Comparison of ENCODE assay signal across 12 mouse cellular contexts in genomic region chr2:150012787-150013346, GRCm38 (mm10).
"Had no signal": no experiment of that assay in that cellular context is flagged by ENCODE, and none has a peak within 500 bp of the region (broad histone marks: within the 10 kb centered on the region; RNA-seq: fewer than 3 reads in every experiment).

No protein-coding gene starts in this region.

- H3K36me3 ChIP-seq: limb, embryonic 12.5 days; liver, embryonic 13.5 days; midbrain, embryonic 15.5 days; neural tube, embryonic 12.5 days had no signal

- ATAC-seq: liver, postnatal 0 days had no signal

- H3K27me3 ChIP-seq: limb, embryonic 12.5 days; liver, embryonic 13.5 days; midbrain, embryonic 15.5 days; neural tube, embryonic 12.5 days had no signal

- H3K4me1 ChIP-seq: limb, embryonic 12.5 days; liver, embryonic 13.5 days; neural tube, embryonic 12.5 days had no signal

- DNase-seq: kidney, adult 18-20 months; kidney, postnatal 10 days; kidney, postnatal 4 days; liver; liver, embryonic 13.5 days; liver, postnatal 0 days; thymus, adult 2 months; thymus, postnatal 25 days had no signal

- H3K4me2 ChIP-seq: limb, embryonic 12.5 days; liver, embryonic 13.5 days; midbrain, embryonic 15.5 days; neural tube, embryonic 12.5 days had no signal

- H3K4me3 ChIP-seq: layer of hippocampus, adult 2 months; limb, embryonic 12.5 days; liver, embryonic 13.5 days; midbrain, embryonic 15.5 days; neural tube, embryonic 12.5 days had no signal

- H3K9me3 ChIP-seq: limb, embryonic 12.5 days; liver, embryonic 13.5 days; midbrain, embryonic 15.5 days; neural tube, embryonic 12.5 days had no signal

- H3K9ac ChIP-seq: limb, embryonic 12.5 days; liver, embryonic 13.5 days; liver, postnatal 0 days; midbrain, embryonic 15.5 days; neural tube, embryonic 12.5 days had no signal

- H3K27ac ChIP-seq: layer of hippocampus, adult 2 months; limb, embryonic 12.5 days; liver, embryonic 13.5 days; midbrain, embryonic 15.5 days; neural tube, embryonic 12.5 days had no signal
